Mouse (Mus musculus) cerebellum, postnatal 4 days (tissue): ENCODE measurements around the gene BC048403.

ENCODE experiments used
- DNase-seq, 2 experiments: peaks; one replicate each; pipeline ENCODE4 v3.0.0; 2022; ENCODE audit warnings: low spot score in 2 of 2, mixed read lengths in 1 of 2

BC048403 gene

GRCm38 (mm10) chr10:121739548-121740505, at the start of gene BC048403:
TSS of gene BC048403 (plus strand) at chr10:121739937.
- peak; percentile 73 to 89 for DNase-seq

DNA sequence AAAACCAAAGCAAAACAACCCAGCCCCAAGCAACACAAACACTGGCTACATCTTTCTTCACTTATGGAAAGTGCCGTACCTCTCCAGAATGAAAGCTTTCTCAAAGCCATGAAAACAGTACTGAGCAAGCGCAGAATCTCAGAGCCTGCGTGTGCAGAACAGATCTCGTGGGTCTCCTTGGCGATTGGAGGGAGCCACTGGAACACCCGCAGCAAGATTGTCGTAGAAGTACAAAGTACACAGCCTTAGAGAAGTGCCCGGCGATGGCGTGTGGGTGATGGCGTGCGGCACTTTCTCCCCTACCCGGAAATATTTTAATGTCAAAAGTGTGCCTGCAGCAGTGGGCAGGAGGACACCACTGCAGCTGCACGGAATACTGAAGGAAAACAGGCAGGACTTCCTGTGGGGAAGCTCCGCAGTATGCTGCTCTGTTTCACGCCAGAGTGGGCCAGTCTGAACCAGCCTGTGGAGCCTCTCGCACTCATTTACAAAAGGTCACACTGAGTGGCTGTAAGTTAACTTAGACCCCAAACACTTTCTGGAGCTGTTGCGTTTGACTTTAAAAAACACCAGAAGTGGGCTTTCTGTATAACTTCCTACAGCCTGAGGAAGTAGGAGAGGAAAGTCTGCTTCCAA, 46.7 kb upstream of the BC048403 start:
- DNase-seq = no peak

GRCm38 (mm10) chr10:121694567-121694966, 45.2 kb upstream of the BC048403 start:
- no peak for DNase-seq

DNA sequence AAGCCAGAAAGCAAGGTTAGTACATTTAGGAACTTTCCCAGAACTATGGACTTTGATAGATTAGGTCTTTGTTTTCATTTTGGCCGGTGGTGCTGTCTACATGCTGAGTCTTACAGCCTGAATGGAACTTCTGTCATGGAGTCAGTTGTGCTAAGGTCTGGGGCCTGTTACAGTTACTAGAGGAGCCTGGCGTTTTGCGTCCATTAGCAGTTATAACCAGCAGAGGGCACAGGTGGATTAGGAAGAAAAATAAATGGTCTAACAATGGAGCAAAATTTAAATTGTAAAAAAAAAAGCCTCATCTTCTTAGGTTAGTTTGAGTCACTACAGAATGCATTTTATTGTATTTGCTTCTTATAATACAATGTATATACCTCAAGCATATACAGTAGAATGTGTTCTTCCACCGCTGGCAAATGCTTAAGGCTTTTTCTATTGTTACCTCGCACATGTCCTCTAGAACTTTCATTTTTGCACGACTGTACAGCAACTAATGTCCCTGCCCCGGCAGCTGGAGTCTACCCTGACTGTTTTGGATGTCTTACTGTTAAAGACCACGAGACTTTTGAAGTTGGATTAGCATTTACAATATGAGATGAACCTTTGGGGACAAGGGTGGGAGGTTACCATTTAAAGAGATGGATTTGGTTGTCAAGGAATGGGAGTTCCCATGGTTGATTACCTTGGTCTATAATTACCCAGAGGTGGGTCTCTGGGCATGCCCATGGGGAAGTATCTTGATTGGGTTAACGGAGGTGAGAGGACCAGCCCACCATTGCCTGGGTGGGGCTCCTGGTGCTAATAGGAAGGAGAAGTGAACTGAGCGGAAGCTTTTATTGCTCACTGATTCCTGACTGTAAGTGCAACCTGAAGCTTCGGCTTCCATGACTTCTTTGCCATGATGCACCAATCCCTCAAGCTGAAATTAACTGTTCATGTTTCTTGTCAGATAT, 38.2 kb upstream of the BC048403 start:
- DNase-seq = peak in 1 of 2 experiments; percentile 59

DNA sequence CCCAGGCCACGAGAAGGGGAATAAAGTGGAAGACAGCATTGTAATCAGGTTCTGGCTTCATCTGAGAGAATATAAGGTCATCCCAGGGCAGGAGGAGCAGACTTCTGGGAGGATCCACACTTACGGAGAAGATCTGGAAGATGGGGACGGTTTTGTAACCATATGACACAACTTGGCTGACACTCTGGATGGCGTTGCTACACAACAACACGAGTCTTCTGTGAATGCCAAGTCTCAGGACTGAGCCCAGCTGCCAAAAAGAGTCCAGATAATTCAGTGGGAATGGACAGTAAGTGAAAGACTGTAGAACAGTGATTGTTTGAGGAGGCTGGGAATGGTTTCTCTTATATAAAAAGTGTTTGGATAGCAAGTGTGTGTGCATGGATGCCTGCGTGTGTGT, 36.1 kb upstream of the BC048403 start:
- no peak for DNase-seq

DNA sequence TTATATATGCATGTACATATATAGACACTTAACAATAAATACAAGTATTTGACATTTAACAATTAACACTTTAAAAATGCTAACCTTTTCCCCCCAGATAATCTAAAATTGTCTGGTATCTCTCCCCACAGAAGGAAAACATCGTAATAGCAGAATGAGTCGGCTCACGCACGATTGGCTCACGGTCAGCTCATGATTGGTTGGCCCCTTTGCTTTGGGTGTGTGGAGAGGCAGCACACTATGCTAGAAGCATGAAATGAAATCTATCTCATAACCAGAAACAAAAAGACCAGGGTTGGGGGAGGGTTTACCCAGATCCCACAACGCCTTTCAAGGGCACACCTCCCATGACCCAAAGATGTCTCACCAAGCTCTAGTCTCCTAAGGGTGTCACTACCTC, 34.9 kb upstream of the BC048403 start:
- no peak for DNase-seq

DNA sequence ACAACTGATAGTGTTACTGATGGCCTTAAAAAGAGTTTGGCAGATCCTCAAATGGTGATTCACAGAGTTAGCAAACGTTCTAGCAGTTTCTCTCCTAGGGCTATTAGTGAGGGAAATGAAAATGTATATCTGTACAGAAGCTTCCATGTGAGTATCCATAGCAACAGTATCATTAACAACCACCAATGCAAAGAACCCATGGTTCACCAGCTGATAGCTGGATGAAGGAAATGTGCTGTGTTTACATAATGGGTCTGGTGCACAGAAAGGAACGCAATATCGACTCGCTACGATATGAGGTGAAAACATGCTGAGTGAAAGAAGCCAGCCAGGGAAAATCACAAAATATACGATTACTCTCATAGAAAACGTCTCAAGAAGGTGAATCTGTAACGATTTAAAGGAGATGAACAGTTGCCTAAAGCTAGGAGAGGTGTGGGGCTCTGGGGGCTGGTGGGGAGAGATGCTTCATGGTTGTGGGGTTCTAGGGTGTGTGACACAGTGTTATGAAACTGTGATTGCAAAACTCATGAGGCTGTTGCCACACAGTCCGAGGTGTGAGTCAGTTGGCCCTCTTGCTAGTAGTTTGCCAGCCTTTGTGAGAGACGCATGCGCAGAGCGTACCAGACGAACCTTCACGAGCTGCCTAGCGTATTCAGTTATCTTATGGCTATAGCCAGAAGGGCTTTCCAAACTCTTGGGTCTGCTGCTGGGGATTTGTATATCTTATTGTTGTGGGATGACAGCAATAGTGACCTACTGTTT, 34.2 kb upstream of the BC048403 start:
- DNase-seq = no peak

DNA sequence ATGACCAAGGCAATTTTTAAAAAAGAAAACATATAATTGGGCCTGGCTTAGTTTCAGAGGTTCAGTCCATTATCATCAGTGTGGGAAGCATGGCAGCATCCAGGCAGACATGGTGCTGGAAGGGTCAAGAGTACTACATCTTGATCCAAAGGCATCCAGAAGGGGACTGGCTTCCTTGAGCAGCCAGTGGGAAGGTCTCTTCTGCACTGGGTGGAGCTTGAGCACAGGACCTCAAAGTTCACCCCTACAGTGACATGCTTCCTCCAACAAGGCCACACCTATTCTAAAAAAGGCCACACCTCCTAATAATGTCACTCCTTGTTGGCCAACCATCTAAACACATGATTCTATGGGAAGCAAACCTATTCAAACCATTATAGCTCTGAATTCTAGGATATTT, 22.9 kb upstream of the BC048403 start:
- DNase-seq = no peak

GRCm38 (mm10) chr10:121718896-121719585, 20.7 kb upstream of the BC048403 start:
- no peak for DNase-seq

DNA sequence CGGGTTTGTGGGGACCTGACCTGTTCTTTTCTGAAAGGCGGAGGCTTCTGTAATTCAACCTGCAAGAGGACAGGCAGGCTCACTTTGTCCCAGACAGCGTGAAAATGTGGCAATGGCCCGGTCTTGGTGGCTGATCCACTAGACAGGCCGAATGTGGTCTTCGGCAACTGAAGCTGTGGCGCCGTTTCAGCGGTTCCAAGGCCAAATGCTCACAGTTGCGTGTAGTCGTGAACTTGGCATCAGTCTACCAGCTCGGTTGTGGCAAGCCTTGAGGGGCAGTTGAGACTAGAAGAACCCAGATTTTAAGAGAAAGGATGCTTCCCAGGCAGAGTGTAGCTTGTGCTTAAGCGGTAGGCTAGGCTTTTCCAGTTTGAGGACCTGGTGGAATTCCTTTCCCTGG, 19.0 kb upstream of the BC048403 start:
- no peak for DNase-seq

DNA sequence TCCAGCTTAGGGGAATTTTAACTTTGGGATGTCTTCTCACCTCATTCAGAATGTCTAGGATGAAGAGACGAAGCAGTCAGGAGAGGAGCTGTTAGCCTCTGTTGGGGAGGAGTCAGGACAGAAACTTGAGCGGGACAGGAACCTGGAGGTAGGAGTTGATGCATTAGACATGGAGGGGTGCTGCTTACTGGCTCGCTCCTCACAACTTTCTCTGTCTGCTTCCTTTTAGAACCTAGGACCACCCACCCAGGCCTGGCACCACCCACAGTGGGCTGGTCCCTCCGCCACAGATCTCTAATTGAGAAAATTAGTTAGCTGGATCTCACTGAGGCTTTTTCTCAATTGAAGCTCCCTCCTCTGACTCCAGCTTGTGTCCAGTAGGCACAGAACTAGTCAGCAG, 13.2 kb upstream of the BC048403 start:
- DNase-seq = no peak

GRCm38 (mm10) chr10:121727151-121727550, 12.6 kb upstream of the BC048403 start:
- DNase-seq = no peak

- DNase-seq = no peak
Measured at GRCm38 (mm10) chr10:121728226-121728625, 11.5 kb upstream of the BC048403 start.

DNA sequence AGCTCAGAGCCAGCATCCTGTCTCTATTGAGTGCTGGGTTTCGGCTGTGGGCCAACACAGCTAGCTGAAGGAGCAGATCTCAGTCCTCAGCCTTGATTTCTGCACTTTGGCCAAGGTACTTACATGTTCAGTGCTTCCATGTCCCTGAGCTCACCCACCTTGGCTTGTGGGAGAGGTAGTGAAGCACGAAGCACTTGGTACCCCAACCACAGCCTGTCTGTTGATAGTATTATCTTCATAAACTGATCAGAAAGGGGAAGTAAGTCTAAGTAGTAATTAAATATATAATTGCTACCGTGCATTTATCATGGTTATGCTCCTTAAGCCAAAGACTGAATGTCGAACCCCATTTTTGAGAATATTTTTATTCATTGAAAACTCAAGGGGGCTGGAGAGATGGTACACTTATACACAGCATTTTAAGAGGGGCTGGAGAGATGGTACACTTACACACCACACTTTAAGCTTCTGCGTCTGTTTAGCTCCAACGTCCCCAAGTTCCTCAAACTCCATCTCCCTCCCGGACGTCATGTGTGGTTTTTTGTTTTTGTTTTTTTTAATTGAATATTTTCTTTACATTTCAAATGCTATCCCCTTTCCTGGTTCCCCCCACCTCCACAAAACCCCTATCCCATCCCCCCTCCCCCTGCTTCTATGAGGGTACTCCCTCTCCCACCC, 8.6 kb upstream of the BC048403 start:
- DNase-seq = no peak

- no peak for DNase-seq
Measured at GRCm38 (mm10) chr10:121732542-121732941, 7.2 kb upstream of the BC048403 start.

GRCm38 (mm10) chr10:121737256-121737655, 2.5 kb upstream of the BC048403 start:
- DNase-seq = no peak

- DNase-seq = no peak
Measured at GRCm38 (mm10) chr10:121742336-121742735, 2.6 kb downstream of the BC048403 start.

DNA sequence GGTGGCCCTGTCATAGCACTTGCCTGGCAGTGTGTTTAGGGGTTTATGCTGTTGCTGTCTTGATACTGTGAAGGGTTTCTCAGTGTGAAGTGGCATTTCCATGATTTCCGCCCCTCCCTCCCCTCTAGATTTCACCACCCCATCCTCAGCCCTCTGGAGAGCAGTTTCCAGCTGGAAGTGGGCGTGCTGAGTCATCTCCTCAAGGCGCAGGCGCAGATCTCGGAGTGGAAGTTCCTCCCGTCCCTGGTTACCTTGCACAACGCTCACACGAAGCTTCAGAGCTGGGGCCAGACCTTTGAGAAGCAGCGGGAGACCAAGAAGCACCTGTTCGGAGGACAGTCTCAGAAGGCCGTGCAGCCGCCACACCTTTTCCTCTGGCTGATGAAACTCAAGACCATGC, 10.4 kb downstream of the BC048403 start:
- no peak for DNase-seq

- DNase-seq = no peak
Measured at GRCm38 (mm10) chr10:121754237-121754636, 14.5 kb downstream of the BC048403 start.

- no peak for DNase-seq
Measured at GRCm38 (mm10) chr10:121755822-121756221, 16.1 kb downstream of the BC048403 start.
